Mouse (Mus musculus): ENCODE results near the gene Cntn1.

Gene Cntn1

DNA sequence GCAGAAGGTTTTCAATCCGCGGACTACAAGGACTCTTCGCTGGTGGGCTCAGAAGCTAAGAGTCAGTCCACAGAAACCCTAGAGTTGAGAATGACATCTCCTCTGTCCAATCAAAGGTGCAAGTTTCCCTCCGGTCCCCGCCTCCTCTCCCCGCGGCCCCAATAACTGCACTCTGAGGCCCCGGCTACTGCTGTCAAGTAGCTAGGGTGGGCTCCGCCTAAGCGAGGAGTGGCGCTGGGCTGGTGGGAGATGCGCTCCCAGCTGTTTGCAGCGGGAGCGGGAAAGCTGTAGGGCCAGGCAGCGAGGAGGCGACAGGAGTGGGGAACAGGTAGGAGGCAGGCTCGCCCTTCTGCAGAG lies at the start of gene Cntn1:
TSS of gene Cntn1 (plus strand) at position 170 of the 357 bp plus-strand sequence.
- DNase-seq (ENCODE audit: low spot score in 2 of 2), result no peak

DNA sequence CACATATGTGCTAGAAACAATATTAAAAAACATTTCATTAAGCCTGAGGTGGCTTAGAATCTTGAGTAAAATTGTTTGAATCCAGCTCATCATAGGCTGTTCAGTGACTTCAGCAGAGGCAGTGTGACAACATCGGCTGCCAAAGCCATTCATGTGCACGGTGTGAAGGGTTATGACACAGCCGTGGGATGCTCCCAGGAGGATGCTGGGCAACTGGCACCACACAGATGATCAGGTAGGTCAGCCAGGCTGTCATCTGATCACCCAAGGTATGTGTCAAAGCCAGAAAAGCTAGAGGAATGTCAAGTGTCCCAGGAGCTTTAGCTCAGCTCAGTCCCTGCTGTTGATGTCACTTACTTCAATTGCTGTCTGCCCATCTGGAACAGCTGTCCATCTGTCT lies 49.5 kb upstream of the Cntn1 start:
- DNase-seq (ENCODE audit: low spot score in 2 of 2), result no peak

DNA sequence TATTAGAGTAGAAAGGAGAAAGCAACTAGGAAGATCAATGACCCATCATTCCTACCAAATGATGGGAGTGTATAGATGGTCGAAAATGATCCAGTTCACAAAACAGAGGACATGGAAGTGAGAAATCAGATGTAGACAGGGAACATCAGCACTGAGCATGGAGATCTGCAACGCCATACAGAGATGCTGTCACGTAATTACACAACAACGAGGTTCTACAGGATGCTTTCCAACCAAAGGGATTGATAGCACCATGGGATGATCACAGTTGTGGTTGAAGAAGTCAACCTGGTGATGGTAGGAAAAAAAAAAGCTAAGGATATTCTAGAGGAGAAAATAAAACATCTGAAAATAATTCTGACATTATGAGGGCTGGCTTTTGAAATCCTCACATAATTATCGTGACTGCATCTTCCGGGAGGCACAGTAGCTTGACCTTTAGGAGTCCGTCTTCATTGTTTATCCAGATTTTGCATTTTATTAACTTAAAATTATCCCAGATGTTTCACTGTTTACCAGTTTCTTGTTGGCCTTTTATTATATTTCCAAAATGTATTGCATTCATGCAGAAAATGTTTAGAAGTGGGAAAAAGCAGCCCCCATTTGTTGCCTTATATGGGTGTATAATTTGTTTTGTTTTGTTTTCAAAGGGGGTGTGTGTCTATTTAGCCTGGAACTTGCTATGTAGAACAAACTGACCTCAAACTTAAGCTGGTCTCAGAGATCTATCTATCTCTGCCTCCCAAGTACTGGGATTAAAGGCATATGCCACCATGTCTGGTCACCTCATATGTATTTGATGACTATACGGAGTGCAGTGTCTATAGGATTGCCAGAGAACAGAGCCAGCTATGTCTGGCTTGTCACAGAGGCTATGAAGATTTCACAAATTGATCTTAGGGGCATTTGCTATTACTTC lies 38.5 kb upstream of the Cntn1 start:
- no peak for DNase-seq (ENCODE audit: low spot score in 2 of 2)

DNA sequence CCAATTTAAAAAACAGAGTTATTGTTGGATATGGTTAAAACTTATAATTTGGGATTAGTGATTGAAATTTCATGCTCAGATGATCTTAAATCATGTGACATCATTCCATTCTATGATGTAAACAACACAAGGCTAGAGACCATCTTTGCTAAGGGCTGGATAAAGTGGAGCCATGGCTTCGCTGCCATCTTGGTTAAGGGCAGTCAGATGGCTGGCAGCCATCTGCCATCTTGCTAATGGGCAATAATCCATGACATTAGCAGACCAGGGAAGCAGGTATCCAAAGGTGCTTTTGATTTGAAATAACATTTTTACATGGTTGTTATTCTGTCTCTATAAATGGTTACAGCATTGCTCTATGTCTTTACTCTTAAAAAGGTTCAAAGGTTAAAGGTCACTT lies 16.9 kb upstream of the Cntn1 start:
- DNase-seq (ENCODE audit: low spot score in 2 of 2), result no peak

DNA sequence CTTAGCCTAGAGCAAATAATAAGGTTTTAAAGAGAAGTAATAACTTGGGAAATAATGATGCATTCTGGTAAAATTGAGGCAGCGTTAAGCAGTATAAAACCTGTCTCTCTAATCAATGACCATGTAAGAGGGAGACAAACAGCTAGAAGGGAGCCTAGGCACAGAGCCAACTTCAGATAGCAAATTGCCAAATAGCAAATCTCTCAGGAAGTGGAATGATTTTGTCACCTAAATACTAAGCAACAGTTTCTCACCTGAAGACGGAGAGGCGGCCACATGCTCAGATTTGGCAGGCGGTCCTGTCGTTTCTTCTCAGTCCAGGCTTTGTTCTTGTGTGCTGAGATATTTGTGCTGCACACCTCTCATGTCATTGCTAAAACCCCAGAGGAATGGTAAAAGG lies 8.4 kb upstream of the Cntn1 start:
- no peak for DNase-seq (ENCODE audit: low spot score in 2 of 2)

DNA sequence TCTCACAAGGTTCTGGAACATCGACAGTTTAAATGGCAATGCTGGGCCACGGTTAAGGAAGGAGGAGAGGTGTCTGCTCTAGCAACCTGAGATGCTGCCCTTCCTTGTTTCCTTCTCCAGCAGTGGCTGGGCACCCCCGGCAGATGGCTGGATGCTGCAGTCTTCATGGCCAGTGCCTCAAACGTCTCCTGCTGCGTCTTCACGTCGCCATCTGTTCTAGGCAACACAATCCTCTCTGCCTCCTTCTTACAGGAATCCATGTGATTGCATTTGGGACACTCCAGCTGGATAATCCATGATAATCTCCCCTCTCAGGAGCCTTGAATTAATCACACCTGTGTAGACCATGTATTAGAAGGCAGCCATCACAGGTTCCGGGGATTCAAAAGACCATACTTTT lies 4.9 kb upstream of the Cntn1 start:
- no peak for DNase-seq (ENCODE audit: low spot score in 2 of 2)

DNA sequence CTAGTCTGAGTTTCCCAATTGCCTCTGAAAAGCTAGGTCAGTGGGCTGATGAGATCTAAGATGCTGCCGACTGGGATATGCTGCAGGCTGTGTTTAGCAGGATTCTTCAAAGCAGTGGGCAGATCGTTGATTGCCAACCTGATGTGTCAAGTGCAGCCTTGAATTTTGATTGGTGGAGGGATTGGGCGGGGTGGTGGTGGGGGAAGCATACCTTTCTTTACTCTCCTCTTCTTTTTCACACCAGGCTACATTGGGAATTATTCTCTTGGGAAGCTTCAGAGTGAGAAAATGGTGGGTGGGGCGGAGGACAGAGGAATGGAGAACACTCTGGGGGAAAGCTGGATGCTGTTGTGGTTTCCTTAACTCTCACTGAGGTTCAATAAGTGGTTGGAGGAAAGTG lies 2.9 kb upstream of the Cntn1 start:
- no peak for DNase-seq (ENCODE audit: low spot score in 2 of 2)

DNA sequence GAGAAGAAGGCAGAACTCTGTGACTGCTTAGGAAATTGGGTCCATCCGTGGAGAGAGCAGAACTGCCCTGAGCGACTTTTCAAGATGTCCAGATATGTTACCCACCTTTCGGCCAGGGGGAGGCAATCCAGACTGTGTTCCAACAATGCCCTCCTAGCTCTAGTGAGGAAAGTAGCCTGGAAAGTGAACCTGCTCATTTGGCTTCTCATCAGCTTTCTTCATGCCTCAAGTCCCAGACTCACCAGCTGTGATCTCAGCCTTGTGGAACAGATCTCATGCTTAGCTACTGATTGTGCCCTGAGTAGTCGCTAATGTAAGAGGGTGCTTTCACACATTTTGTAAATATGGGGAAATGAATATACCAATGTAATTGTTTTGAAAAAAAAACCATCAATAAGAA lies 2.4 kb upstream of the Cntn1 start:
- no peak for DNase-seq (ENCODE audit: low spot score in 2 of 2)

DNA sequence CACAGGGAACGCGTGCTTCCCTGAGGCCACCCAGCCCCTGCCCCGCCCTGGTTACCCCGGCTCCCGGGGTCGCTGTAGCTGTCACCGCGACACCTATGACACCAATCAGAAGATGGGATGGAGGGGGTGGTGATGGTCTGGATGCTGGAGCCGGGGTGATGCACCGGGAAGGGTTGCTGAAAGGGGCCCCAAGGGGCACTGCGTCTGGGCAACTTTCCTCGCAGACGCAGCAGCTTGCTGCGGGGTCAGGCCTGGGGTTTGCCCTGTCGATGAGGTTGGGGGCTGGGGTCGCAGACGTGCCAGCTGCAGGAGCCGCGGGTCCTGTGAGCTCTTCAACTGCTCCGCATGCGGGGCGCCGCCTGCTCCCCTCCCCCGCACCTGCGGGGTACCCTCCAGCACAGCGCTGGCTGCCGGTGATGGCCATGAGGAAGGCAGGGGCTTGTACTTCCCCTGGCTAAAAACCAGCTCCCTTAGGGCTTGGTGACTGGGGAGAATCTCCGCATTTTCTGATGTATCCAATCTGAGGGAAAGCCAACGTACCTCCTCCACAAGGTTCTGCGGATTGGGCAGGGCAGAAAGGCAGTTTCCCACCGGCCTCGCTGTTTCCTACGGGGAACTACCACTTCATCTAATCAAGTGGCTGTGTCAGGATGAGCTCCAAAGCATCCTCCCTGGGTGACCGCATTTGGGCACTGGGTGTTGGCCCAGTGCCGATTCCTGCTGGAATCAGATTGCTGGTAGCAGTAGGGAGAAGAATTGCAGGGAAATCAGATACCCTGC lies 578 bp downstream of the Cntn1 start:
- no peak for DNase-seq (ENCODE audit: low spot score in 2 of 2)

DNA sequence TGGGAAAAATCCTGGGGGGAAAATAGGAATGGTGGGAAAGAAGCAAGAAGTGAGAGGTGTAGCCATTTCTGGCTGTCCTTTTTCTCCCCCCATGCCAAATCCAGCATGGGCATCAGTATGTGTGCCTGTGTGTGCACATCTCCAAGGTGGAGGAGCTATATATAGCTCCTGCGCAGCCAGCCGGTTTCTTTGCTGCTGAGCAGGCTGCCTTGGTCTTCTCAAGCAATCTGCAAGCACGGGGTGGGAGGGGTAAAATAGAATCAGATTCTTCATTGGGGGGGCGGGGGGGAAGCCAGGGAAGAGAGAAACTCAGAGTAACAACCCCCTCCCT lies 1.1 kb downstream of the Cntn1 start:
- DNase-seq (ENCODE audit: low spot score in 2 of 2), result no peak

DNA sequence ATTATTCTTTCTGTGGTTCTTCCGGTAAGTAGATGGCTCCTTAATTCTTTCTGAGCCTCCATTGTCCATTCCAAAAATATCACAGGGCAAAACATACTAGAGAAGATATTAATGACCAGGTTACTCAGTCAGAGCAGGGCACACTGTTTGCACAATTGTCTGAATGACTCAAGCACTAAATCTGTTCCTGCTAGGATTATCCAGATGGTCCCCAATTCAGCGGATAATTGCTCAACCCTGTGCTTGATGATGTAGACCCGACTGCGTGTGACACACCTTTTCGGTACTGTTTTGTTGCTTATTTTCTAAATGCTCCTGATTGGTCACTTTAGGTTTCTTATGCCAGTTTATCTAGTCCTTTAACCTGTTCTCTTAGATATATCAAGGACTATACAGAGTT lies 6.6 kb downstream of the Cntn1 start:
- no peak for DNase-seq (ENCODE audit: low spot score in 2 of 2)

DNA sequence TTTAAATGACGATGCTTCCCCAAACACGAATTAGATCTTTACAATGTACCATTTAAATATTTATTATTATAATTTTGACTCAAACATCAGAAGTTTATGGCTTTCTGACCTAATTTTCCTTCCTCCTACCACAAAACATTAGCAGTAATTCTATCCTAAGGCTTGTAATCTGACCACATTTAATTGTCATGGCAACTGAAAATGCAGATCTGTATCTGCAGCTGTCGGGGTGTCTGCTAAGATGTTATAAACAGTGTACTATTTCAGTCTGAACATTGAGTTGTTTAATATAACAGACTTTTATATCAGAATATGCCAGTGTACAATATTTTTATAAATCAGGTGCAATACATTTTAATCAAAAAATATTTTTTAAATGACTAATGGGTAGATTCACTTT lies 10.0 kb downstream of the Cntn1 start:
- no peak for DNase-seq (ENCODE audit: low spot score in 2 of 2)

DNA sequence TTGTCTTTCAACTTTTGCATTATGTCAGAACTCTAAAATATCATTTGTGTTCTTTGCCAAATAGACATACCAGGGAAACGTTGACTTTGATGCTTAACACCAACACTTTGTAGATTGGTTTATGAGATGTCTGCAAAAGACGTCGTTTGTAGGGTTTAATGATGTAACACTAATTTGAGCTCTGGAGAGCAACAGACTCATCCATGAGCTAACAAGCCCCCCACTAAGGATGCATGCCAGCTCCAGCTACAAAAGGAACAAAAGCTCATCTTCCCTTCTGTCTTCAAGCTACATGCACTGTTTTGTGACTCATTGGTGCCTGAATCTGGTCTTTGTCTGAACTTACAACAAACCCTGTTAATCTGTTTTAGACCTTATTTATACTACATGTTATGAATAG lies 28.5 kb downstream of the Cntn1 start:
- DNase-seq (ENCODE audit: low spot score in 2 of 2), result no peak

DNA sequence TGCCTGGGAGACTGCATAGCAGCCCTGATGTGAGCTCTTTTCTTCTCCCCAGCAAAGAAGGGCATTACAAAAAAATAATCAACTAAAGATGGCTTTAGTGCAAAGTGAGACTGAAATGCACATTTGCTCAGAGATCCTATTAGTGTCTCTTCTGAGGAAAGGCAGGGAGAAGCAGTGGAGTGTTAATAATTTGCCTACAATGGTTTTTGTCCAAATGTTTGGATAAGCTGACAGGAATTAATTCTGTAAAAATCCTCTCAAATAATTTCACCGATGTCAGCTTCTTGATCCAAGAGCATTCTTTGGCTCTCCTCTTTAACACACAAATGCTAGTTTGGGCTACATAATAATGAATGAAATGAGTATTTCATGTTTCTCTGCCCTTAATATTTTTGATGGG lies 34.9 kb downstream of the Cntn1 start:
- no peak for DNase-seq (ENCODE audit: low spot score in 2 of 2)

DNA sequence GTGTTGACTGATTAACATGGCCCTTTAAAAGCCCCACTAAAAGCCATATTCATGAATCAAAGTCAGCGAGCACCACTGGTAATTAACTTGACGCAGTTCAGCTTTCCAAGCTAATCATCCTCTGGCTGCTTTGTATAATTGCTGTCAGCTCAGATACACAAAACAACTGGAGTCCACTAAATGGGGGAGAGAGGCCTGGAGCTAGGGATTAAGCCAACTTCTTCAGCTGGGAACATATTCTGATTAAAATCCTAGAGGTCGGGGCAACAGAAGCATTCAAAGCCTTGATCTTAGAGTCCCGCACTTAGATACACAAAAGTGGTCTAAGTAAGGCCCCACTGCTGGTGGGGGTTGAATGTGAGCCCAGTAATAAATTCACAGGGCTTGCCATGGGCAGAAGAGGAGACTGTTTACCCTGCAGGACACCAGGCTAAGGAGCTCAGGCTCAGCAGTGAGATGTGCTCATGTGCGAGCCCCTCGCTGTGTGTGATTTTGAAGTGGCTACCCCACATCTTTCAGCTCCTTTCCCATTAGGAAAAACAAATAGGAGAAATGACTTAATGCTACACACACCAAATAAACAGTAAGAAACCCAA lies 36.8 kb downstream of the Cntn1 start:
- no peak for DNase-seq (ENCODE audit: low spot score in 2 of 2)

DNA sequence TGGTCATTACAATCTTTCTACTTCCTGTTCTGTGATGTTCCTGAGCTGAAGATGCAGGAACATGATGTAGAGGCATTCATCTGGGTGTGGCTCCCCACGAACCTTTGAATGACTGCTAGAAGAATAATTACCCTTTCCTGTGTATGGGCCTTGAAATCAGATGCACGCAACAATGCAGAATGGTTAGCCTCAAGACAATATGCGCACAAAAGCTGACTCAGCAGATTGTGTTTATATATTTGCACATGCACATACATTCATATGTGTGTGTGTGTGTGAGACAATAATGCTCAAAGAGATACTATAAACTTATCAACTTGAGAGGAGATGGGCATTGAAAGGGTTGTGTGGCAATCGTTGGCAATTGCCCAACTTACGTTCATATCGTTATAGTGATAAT lies 39.8 kb downstream of the Cntn1 start:
- DNase-seq (ENCODE audit: low spot score in 2 of 2), result no peak

DNA sequence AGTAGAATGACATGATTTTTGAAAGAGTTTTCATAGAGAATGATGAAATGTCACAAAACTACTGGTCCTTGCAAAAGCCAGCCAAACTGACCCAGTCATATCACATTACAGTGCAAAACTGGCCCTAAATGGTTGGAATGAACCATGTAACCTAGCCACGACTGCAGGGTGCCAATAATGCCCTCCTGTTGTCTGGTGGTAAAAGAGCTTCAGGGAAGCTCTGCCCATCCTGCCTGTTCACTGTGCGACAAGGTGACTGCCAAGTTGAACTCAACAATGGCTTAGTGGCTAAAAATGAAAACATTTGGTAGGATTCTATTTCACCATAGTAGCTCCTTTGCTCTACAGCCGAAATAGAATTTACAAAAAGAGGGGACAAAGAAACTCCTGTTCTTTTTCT lies 41.1 kb downstream of the Cntn1 start:
- no peak for DNase-seq (ENCODE audit: low spot score in 2 of 2)

DNA sequence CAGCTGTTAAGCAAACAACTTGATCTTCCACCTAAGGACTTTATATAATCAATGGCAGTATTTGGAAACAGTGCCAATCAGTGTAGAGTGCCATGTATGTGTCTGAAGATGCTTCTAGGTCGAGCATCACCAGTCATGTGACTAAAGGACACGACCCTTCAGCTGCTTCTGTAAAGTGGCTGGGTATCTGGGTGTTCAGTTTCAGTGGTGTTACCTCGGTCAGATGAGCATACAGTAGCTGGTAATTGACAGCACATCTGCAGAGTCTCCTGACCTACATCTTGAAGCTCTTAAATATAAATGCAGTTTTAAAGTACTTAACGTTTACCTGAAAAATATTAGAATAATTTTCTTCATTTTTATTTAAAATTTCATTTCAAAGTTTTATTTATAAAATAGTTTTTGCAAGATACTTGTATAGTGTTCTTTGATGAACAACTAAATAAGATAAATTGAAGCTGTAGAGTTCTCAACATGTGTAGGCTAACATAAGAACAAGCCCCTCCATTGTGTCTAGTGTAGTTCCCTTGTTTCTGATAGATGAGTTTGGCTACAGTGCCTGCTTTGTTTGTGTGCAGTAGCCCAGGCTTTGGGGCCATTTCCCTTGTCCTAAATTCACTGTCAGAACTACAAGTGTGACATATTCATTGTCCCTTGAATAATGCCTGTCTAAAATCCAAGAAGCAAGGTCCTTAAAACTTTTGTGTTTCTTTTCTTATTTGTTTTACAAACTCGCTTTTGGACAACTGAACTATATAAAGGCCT lies 48.6 kb downstream of the Cntn1 start:
- DNase-seq (ENCODE audit: low spot score in 2 of 2), result no peak

DNA sequence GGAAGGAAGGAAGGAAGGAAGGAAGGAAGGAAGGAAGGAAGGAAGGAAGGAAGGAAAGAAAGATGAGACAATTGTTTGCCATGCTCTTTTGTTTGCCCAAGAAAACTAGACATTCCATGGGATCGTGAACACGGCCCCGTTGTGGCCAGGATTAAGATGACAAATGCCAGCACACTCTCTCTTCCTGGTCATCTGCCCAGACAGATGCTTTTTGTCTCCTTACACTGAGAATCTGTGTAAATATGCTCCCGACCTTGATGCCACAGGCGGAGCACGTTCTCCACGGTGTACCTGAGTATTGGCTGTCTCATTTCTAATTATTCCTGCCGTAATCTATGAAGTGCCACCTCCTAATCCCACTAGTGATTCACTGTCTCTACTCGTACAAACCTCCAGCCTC lies 51.0 kb downstream of the Cntn1 start:
- no peak for DNase-seq (ENCODE audit: low spot score in 2 of 2)

DNA sequence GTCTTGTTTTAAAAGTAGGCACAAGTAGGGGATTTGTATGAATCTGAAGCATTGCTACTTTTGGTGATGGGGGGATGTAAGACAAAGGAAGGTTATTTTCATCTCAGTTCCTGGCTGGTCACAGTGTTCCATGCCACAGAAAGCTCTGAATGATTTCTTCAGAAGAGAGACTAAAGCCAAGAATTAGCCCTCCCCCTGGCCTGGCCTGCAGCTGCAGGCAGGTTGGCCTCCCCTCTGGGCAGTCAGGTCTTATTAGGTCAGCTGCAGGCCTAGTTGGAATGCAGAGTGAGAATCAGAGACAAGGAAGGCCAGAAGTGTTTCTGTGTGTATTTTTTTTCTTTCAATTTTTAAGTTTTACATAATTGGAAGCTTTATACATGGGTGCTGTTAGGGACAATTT lies 61.5 kb downstream of the Cntn1 start:
- no peak for DNase-seq (ENCODE audit: low spot score in 2 of 2)

DNA sequence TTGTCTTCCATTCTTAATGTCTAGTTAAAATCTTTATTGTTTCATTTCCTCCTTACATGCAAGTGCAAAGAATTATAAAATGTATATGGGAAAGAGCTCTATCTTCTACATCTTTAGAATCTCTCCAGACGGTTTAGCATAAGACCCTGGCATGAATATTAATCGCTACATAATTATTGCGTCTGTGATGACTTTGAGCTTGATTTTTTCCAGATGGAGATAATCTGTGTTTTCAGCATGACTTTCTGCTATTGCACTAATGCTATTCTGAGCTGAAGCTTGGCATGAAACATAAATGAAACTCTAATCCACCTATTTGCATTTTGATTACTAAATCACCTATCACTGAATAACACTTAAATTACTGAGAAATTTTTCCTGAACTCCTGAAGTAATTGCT lies 82.0 kb downstream of the Cntn1 start:
- DNase-seq (ENCODE audit: low spot score in 2 of 2), result no peak

DNA sequence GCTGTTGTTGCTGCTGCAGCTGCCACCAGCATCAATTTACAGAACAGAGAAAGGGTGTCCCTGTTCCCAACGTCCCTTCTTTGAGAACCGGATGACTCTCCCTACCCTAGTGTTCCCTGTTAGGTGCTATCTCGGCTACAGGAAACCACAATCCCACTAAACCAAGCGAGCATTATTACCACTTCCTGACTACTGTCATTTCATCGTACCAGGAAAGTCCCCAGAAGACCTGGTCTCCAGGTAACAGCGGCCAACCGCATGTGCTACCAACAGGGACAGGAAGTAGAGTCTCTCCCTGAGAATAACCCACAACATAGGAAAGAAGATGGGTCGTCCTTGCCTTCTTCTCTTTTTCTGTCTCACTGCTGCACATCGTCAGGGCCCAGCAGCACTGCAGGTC lies 83.3 kb downstream of the Cntn1 start:
- DNase-seq (ENCODE audit: low spot score in 2 of 2), result no peak
